Mouse (Mus musculus): Measurements from ENCODE around the gene Mpv17l2. TPM values are rescaled to one million over a fixed set of nuclear protein-coding genes. Genes with fewer than 3 reads are reported as not detected.

Mpv17l2 gene
- polyA plus RNA-seq, 1 experiment from 2014 or later = 36.7 TPM

- no peak overlapping the region for H3K27ac ChIP-seq
- peak overlapping the region; percentile 48 for H3K4me3 ChIP-seq
- no peaks in the 10 kb centered on the region for H3K27me3 ChIP-seq
- peak overlapping the region; percentile 92 for H3K4me2 ChIP-seq
- peaks cover 37% of the 10 kb centered on the region for H3K36me3 ChIP-seq
- WGBS = 74% methylated on average over 9 of the region's 9 CpGs
- no peak for ATAC-seq (ENCODE audit: insufficient number of reproducible peaks, insufficient read depth, low FRiP score, low TSS enrichment, low read depth)
- H3K9ac ChIP-seq = peak overlapping the region; percentile 72; the same call in 1 of the 2 replicates
- peaks cover 25% of the 10 kb centered on the region for H3K4me1 ChIP-seq
- no peaks in the 10 kb centered on the region for H3K9me3 ChIP-seq
These were observed 4.6 kb upstream of the Mpv17l2 start for GRCm38 (mm10) chr8:70765329-70765728.

- Histone ChIP-seq H3K27ac (no peak overlapping the region), H3K4me3 (no peak overlapping the region), H3K9me3 (no peaks in the 10 kb centered on the region), H3K36me3 (peaks cover 30% of the 10 kb centered on the region), H3K9ac (no peak overlapping the region), H3K27me3 (no peaks in the 10 kb centered on the region), H3K4me1 (peaks cover 30% of the 10 kb centered on the region), H3K4me2 (no peak overlapping the region)
- no peak for ATAC-seq (ENCODE audit: insufficient number of reproducible peaks, insufficient read depth, low FRiP score, low TSS enrichment, low read depth)
- 92% methylated on average over 13 of the region's 13 CpGs for WGBS
These were observed 3.9 kb upstream of the Mpv17l2 start for GRCm38 (mm10) chr8:70764676-70765075.

- no peaks in the 10 kb centered on the region for H3K27me3 ChIP-seq
- WGBS = 84% methylated on average over 8 of the region's 8 CpGs
- H3K36me3 ChIP-seq = peaks cover 25% of the 10 kb centered on the region
- H3K9ac ChIP-seq = no peak overlapping the region
- no peak for ATAC-seq (ENCODE audit: insufficient number of reproducible peaks, insufficient read depth, low FRiP score, low TSS enrichment, low read depth)
- H3K27ac ChIP-seq = no peak overlapping the region
- no peak overlapping the region for H3K4me3 ChIP-seq
- H3K9me3 ChIP-seq = no peaks in the 10 kb centered on the region
- no peak overlapping the region for H3K4me2 ChIP-seq
- H3K4me1 ChIP-seq = peaks cover 34% of the 10 kb centered on the region
These were observed 3.3 kb upstream of the Mpv17l2 start for GRCm38 (mm10) chr8:70764026-70764425.

- H3K27ac ChIP-seq = no peak overlapping the region
- H3K9me3 ChIP-seq = no peaks in the 10 kb centered on the region
- H3K4me3 ChIP-seq = no peak overlapping the region
- peaks cover 22% of the 10 kb centered on the region for H3K36me3 ChIP-seq
- no peak for ATAC-seq (ENCODE audit: insufficient number of reproducible peaks, insufficient read depth, low FRiP score, low TSS enrichment, low read depth)
- H3K4me1 ChIP-seq = peaks cover 40% of the 10 kb centered on the region
- no peaks in the 10 kb centered on the region for H3K27me3 ChIP-seq
- H3K9ac ChIP-seq = no peak overlapping the region
- 5% methylated on average over 3 of the region's 3 CpGs for WGBS
- no peak overlapping the region for H3K4me2 ChIP-seq
These were observed 2.6 kb upstream of the Mpv17l2 start for GRCm38 (mm10) chr8:70763354-70763753.

GRCm38 (mm10) chr8:70762118-70762517 lies 1.4 kb upstream of the Mpv17l2 start:
- WGBS = 89% methylated on average over 1 of the region's 1 CpGs
- H3K9ac ChIP-seq = no peak overlapping the region
- no peaks in the 10 kb centered on the region for H3K27me3 ChIP-seq

GRCm38 (mm10) chr8:70760350-70760749 lies 396 bp downstream of the Mpv17l2 start:
- Histone ChIP-seq H3K4me3 (peak overlapping the region; percentile 68), H3K4me1 (peaks cover 30% of the 10 kb centered on the region), H3K4me2 (peak overlapping the region; percentile 99), H3K27me3 (no peaks in the 10 kb centered on the region), H3K9me3 (no peaks in the 10 kb centered on the region), H3K36me3 (peaks cover 36% of the 10 kb centered on the region), H3K9ac (peak overlapping the region; percentile 85), H3K27ac (peak overlapping the region; percentile 68; the same call in 1 of the 2 replicates)
- WGBS = under 1% methylated on average over 22 of the region's 22 CpGs
- peak; percentile 0; the same call in 1 of the 2 replicates for ATAC-seq (ENCODE audit: insufficient number of reproducible peaks, insufficient read depth, low FRiP score, low TSS enrichment, low read depth)

More at GRCm38 (mm10) chr8:70762118-70762517, 1.4 kb upstream of the Mpv17l2 start:
- H3K4me2 ChIP-seq = no peak overlapping the region
- H3K4me1 ChIP-seq = peaks cover 39% of the 10 kb centered on the region
- ATAC-seq (ENCODE audit: insufficient number of reproducible peaks, insufficient read depth, low FRiP score, low TSS enrichment, low read depth) = no peak
- H3K36me3 ChIP-seq = peaks cover 23% of the 10 kb centered on the region
- H3K27ac ChIP-seq = no peak overlapping the region
- no peaks in the 10 kb centered on the region for H3K9me3 ChIP-seq
- H3K4me3 ChIP-seq = no peak overlapping the region

- H3K9ac ChIP-seq = 0 out of 2 replicates have a peak overlapping the region, but pooled peaks have one; percentile 27
- 72% methylated on average over 19 of the region's 19 CpGs for WGBS
- H3K27me3 ChIP-seq = no peaks in the 10 kb centered on the region
- peaks cover 33% of the 10 kb centered on the region for H3K4me1 ChIP-seq
- H3K36me3 ChIP-seq = peaks cover 35% of the 10 kb centered on the region
- ATAC-seq (ENCODE audit: insufficient number of reproducible peaks, insufficient read depth, low FRiP score, low TSS enrichment, low read depth) = no peak
- H3K4me3 ChIP-seq = no peak overlapping the region
- peak overlapping the region; percentile 99; the same call in 1 of the 2 replicates for H3K4me2 ChIP-seq
- H3K9me3 ChIP-seq = no peaks in the 10 kb centered on the region
- H3K27ac ChIP-seq = no peak overlapping the region
These were observed 1.9 kb downstream of the Mpv17l2 start for GRCm38 (mm10) chr8:70758616-70759561.

GRCm38 (mm10) chr8:70758308-70758615 lies 2.5 kb downstream of the Mpv17l2 start:
- H3K27me3 ChIP-seq = no peaks in the 10 kb centered on the region
- no peak for ATAC-seq (ENCODE audit: insufficient number of reproducible peaks, insufficient read depth, low FRiP score, low TSS enrichment, low read depth)
- H3K9ac ChIP-seq = no peak overlapping the region
- no peak overlapping the region for H3K27ac ChIP-seq
- H3K4me3 ChIP-seq = no peak overlapping the region
- peaks cover 30% of the 10 kb centered on the region for H3K36me3 ChIP-seq
- no peak overlapping the region for H3K4me2 ChIP-seq
- 77% methylated on average over 7 of the region's 7 CpGs for WGBS
- no peaks in the 10 kb centered on the region for H3K9me3 ChIP-seq
- peaks cover 37% of the 10 kb centered on the region for H3K4me1 ChIP-seq

- H3K27ac ChIP-seq = no peak overlapping the region
- H3K4me1 ChIP-seq = peaks cover 40% of the 10 kb centered on the region
- no peak overlapping the region for H3K4me2 ChIP-seq
- WGBS = 70% methylated on average over 22 of the region's 22 CpGs
- H3K9me3 ChIP-seq = no peaks in the 10 kb centered on the region
- no peaks in the 10 kb centered on the region for H3K27me3 ChIP-seq
- peaks cover 30% of the 10 kb centered on the region for H3K36me3 ChIP-seq
- no peak overlapping the region for H3K4me3 ChIP-seq
- H3K9ac ChIP-seq = peak overlapping the region; percentile 46; the same call in 1 of the 2 replicates
- no peak for ATAC-seq (ENCODE audit: insufficient number of reproducible peaks, insufficient read depth, low FRiP score, low TSS enrichment, low read depth)
These were observed 3.0 kb downstream of the Mpv17l2 start for GRCm38 (mm10) chr8:70757523-70758307.

GRCm38 (mm10) chr8:70756476-70757040 lies 4.2 kb downstream of the Mpv17l2 start:
- H3K36me3 ChIP-seq = peaks cover 30% of the 10 kb centered on the region
- H3K27me3 ChIP-seq = no peaks in the 10 kb centered on the region
- H3K9me3 ChIP-seq = no peaks in the 10 kb centered on the region
- WGBS = 92% methylated on average over 6 of the region's 6 CpGs
- H3K27ac ChIP-seq = no peak overlapping the region
- H3K4me1 ChIP-seq = peaks cover 40% of the 10 kb centered on the region
- H3K4me2 ChIP-seq = no peak overlapping the region
- no peak for ATAC-seq (ENCODE audit: insufficient number of reproducible peaks, insufficient read depth, low FRiP score, low TSS enrichment, low read depth)
- H3K4me3 ChIP-seq = no peak overlapping the region
- no peak overlapping the region for H3K9ac ChIP-seq

GRCm38 (mm10) chr8:70755661-70756475 lies 4.9 kb downstream of the Mpv17l2 start:
- ATAC-seq (ENCODE audit: insufficient number of reproducible peaks, insufficient read depth, low FRiP score, low TSS enrichment, low read depth) = no peak
- 82% methylated on average over 24 of the region's 24 CpGs for whole genome bisulfite sequencing
- H3K4me3 ChIP-seq = peak overlapping the region; percentile 81
- no peak overlapping the region for H3K27ac ChIP-seq
- peak overlapping the region; percentile 95 for H3K4me2 ChIP-seq
- H3K36me3 ChIP-seq = peaks cover 30% of the 10 kb centered on the region
- no peaks in the 10 kb centered on the region for H3K9me3 ChIP-seq
- H3K4me1 ChIP-seq = peaks cover 40% of the 10 kb centered on the region
- H3K27me3 ChIP-seq = no peaks in the 10 kb centered on the region
- H3K9ac ChIP-seq = peak overlapping the region; percentile 90
